Mouse (Mus musculus) heart, embryonic 16.5 days (tissue): Measurements from ENCODE around the gene G430095P16Rik. TPM values are rescaled to one million over a fixed set of nuclear protein-coding genes. Genes with fewer than 3 reads are reported as not detected.

Source experiments
- ATAC-seq: fragments of 200-750 bp; cut with Nextera tagmentation; replicated peaks from 2 replicates; pipeline ENCODE4 v1.8.0; 2017; ENCODE audit warnings: moderate number of reproducible peaks; ENCODE audit not compliant: insufficient read depth, low FRiP score; ENCODE audit errors: extremely low read depth
- H3K27ac ChIP-seq: fragments of 300-500 bp; sonication (generic); 2 replicates; pipeline ENCODE4 v1.5.1; 2014; ENCODE audit warnings: mild to moderate bottlenecking, low read length, control low read depth, moderate library complexity
- H3K27me3 ChIP-seq: fragments of 300-500 bp; sonication (generic); 2 replicates; pipeline ENCODE4 v1.6.1; 2014; ENCODE audit warnings: low read length, mixed read lengths; ENCODE audit not compliant: control insufficient read depth, insufficient read depth
- H3K36me3 ChIP-seq: fragments of 300-500 bp; sonication (generic); 2 replicates; pipeline ENCODE4 v1.6.1; 2014; ENCODE audit not compliant: control insufficient read depth, insufficient read depth
- H3K4me1 ChIP-seq: fragments of 300-500 bp; sonication (generic); 2 replicates; pipeline ENCODE4 v1.6.1; 2014; ENCODE audit warnings: low read length, mixed read lengths; ENCODE audit not compliant: control insufficient read depth, insufficient read depth
- H3K4me2 ChIP-seq: fragments of 300-500 bp; sonication (generic); 2 replicates; pipeline ENCODE4 v1.6.1; 2014; ENCODE audit warnings: low read depth, mild to moderate bottlenecking, control low read depth, low read length
- H3K4me3 ChIP-seq: fragments of 300-500 bp; sonication (generic); 2 replicates; pipeline ENCODE4 v1.5.1; 2014; ENCODE audit warnings: mild to moderate bottlenecking, control low read depth, low read length
- H3K9ac ChIP-seq: fragments of 300-500 bp; sonication (generic); 2 replicates; pipeline ENCODE4 v1.6.1; 2014; ENCODE audit warnings: low read length, control low read depth
- H3K9me3 ChIP-seq: fragments of 300-500 bp; sonication (generic); replicated peaks from 2 replicates; pipeline ENCODE4 v1.6.1; 2016; ENCODE audit warnings: low read length; ENCODE audit not compliant: control insufficient read depth
- WGBS: fragments of 180-500 bp; shearing (Covaris S2); extraction: QIAGEN DNeasy Blood & Tissue Kit; methylation state at CpG from one replicate; pipeline ENCODE4 v1.1.7; 2014; 5-methylcytosine and 5-hydroxymethylcytosine counted together
- polyA plus RNA-seq: library from polyadenylated mRNA; unstranded; fragments of >200 nt; fragmentation: Nextera tagmentation; extraction: Ambion mirVana; gene quantifications from 2 replicates; pipeline ENCODE4 v1.2.1, GENCODE M21; 2015

G430095P16Rik gene
- polyA plus RNA-seq, 1 experiment from 2014 or later = 3.1 TPM

GRCm38 (mm10) chr8:84733959-84734358, 11.2 kb downstream of the G430095P16Rik start:
- no peak for ATAC-seq
- Histone ChIP-seq H3K27ac (no peak overlapping the region), H3K4me1 (peaks cover 83% of the 10 kb centered on the region), H3K4me2 (no peak overlapping the region), H3K4me3 (no peak overlapping the region), H3K9ac (no peak overlapping the region), H3K36me3 (no peaks in the 10 kb centered on the region), H3K9me3 (no peaks in the 10 kb centered on the region), H3K27me3 (no peaks in the 10 kb centered on the region)
- WGBS = 84% methylated on average over 6 of the region's 6 CpGs

DNA sequence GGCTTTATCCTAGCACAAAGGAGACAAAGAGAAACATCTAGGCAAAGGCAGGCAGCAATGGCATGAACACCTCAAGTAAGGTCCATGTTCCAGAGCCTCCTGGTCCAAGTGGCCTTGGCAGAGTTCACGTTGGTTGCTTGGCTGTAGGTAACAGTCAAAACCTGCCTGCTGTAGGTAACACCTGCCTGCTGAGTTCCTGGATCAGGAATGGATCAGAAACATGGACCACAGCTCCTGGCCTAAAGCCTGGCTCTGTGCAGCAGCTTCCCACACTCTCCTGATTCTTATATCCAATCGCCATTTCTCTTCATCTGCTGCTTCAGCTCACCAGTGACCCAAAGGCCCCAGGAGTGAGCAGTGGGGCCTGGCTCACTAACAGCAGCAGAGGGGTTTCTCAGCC, 11.9 kb downstream of the G430095P16Rik start:
- H3K9me3 ChIP-seq = no peaks in the 10 kb centered on the region
- H3K27ac ChIP-seq = no peak overlapping the region
- WGBS = 87% methylated on average over 2 of the region's 2 CpGs
- peaks cover 85% of the 10 kb centered on the region for H3K4me1 ChIP-seq
- no peaks in the 10 kb centered on the region for H3K27me3 ChIP-seq
- H3K9ac ChIP-seq = no peak overlapping the region
- H3K4me2 ChIP-seq = no peak overlapping the region
- no peak overlapping the region for H3K4me3 ChIP-seq
- no peaks in the 10 kb centered on the region for H3K36me3 ChIP-seq
- no peak for ATAC-seq

DNA sequence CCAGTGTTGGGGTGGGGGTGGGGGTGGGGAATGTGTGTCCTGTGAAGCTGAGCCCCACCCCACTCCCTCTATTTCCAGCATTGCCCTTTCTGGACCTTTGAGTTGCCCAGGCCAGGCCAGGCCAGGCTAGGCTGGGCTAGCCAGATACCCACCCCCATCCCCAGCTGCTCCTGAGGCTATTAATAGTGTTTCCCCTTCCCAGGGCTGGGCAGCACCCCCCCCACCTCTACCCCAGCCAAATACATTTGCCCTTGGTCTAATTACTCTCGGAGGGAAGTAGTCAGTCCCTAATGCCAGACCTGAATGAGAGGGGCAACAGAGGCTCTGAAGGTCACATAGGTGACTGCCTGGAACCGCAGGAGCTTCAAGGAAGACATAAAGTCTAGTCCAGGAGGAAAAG, 12.8 kb downstream of the G430095P16Rik start:
- Histone ChIP-seq H3K4me2 (no peak overlapping the region), H3K9ac (peak overlapping the region; percentile 67), H3K27ac (peak overlapping the region; percentile 67), H3K9me3 (no peaks in the 10 kb centered on the region), H3K4me1 (peaks cover 81% of the 10 kb centered on the region), H3K4me3 (no peak overlapping the region), H3K36me3 (no peaks in the 10 kb centered on the region), H3K27me3 (no peaks in the 10 kb centered on the region)
- ATAC-seq = peak; percentile 57; the same call in 1 of the 2 replicates
- WGBS = 51% methylated on average over 2 of the region's 2 CpGs

GRCm38 (mm10) chr8:84736521-84736920, 13.7 kb downstream of the G430095P16Rik start:
- no peaks in the 10 kb centered on the region for H3K9me3 ChIP-seq
- no peaks in the 10 kb centered on the region for H3K36me3 ChIP-seq
- H3K27ac ChIP-seq = no peak overlapping the region
- peaks cover 76% of the 10 kb centered on the region for H3K4me1 ChIP-seq
- WGBS = 87% methylated on average over 4 of the region's 4 CpGs
- ATAC-seq = no peak
- no peaks in the 10 kb centered on the region for H3K27me3 ChIP-seq
- H3K4me3 ChIP-seq = no peak overlapping the region
- no peak overlapping the region; the same call in 1 of the 2 replicates for H3K9ac ChIP-seq
- H3K4me2 ChIP-seq = no peak overlapping the region

GRCm38 (mm10) chr8:84737608-84738007, 14.8 kb downstream of the G430095P16Rik start:
- Histone ChIP-seq H3K27ac (no peak overlapping the region), H3K4me1 (peaks cover 75% of the 10 kb centered on the region), H3K9ac (peak overlapping the region; percentile 51), H3K4me3 (0 out of 2 replicates have a peak overlapping the region, but pooled peaks have one; percentile 30), H3K4me2 (peak overlapping the region; percentile 57), H3K36me3 (no peaks in the 10 kb centered on the region), H3K27me3 (no peaks in the 10 kb centered on the region), H3K9me3 (no peaks in the 10 kb centered on the region)
- 5% methylated on average over 16 of the region's 16 CpGs for WGBS
- peak; percentile 47; the same call in 1 of the 2 replicates for ATAC-seq

DNA sequence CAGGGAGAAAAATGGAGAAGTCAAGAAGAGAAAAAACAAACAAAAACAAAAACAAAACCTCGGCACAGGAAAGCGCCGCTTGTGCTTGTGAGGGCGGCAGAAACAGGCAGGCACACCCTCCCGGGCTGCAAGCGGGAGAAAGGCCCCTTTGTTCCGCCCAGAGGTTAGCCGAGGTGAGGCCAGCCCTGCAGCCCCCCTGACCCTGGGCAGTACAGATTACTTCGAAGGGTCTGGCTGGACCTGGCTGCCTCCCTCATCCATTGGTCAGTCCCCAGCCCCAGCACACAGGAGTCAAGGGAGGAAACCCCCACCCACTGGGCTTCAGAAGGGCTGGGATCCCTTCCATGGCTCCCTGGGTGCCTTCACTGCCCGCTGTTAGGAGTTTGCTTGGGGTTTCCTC, 15.5 kb downstream of the G430095P16Rik start:
- H3K36me3 ChIP-seq = no peaks in the 10 kb centered on the region
- H3K9ac ChIP-seq = peak overlapping the region; percentile 36; the same call in 1 of the 2 replicates
- peak overlapping the region; percentile 61; the same call in 1 of the 2 replicates for H3K27ac ChIP-seq
- no peaks in the 10 kb centered on the region for H3K27me3 ChIP-seq
- H3K4me1 ChIP-seq = peaks cover 75% of the 10 kb centered on the region
- no peaks in the 10 kb centered on the region for H3K9me3 ChIP-seq
- ATAC-seq = no peak
- 45% methylated on average over 10 of the region's 10 CpGs for WGBS
- H3K4me3 ChIP-seq = no peak overlapping the region
- no peak overlapping the region for H3K4me2 ChIP-seq

DNA sequence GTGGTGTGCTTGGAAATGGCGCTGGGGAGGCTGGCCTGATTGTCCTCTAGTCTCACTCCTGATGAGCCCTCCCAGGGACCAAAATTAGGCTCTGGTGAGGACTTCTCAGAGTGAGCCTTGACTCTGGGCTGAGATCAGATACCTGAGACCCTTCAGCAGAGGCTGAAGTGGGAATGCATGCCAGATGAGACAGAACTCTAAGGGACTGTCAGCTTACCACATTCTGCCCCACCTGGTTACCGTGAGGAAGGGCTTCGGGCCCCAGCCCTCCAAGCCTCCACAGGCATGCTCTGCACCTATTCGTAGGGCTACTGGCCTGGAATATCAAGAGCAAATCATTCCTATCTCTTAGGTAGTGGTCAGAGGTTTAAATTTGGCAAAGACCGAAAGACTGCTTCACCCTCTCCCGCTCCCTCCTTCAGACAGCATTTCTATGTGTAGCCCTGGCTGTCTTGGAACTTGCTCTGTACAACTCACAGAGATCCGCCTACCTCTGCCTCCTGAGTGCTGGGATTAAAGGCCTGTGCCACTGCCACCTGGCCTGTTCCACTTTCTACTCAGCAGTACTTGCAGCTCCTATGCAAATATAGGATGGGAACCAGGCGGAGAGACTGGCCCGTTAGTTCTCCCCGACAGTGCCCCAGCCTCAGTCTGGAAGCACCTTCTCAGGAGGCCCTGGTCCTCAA, 16.1 kb downstream of the G430095P16Rik start:
- Histone ChIP-seq H3K27me3 (no peaks in the 10 kb centered on the region), H3K27ac (peak overlapping the region; percentile 61), H3K4me3 (no peak overlapping the region), H3K4me1 (peaks cover 76% of the 10 kb centered on the region), H3K9ac (peak overlapping the region; percentile 36; the same call in 1 of the 2 replicates), H3K4me2 (no peak overlapping the region), H3K36me3 (no peaks in the 10 kb centered on the region), H3K9me3 (no peaks in the 10 kb centered on the region)
- no peak for ATAC-seq
- 74% methylated on average over 10 of the region's 10 CpGs for WGBS

DNA sequence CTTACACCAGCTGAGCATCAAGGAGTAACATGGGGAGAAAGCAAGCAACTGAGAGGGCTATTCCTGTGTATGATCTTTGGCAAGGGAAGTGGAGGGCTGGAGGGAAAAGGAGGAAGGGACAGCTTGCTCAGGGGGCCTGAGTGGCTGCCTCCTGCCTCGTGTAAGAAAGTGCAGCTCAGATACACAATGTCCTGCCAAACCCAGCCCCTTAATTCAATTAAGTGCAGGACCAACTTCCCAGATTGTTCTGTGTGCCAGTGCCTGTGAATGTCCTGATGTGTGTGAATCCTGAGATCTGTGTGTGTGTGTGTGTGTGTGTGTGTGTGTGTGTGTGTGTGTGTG, 16.6 kb downstream of the G430095P16Rik start:
- Histone ChIP-seq H3K4me1 (peaks cover 78% of the 10 kb centered on the region), H3K4me2 (no peak overlapping the region), H3K27me3 (no peaks in the 10 kb centered on the region), H3K27ac (peak overlapping the region; percentile 61), H3K9ac (no peak overlapping the region), H3K9me3 (no peaks in the 10 kb centered on the region), H3K36me3 (no peaks in the 10 kb centered on the region), H3K4me3 (no peak overlapping the region)
- no peak for ATAC-seq
- WGBS = 11% methylated on average over 1 of the region's 1 CpGs

DNA sequence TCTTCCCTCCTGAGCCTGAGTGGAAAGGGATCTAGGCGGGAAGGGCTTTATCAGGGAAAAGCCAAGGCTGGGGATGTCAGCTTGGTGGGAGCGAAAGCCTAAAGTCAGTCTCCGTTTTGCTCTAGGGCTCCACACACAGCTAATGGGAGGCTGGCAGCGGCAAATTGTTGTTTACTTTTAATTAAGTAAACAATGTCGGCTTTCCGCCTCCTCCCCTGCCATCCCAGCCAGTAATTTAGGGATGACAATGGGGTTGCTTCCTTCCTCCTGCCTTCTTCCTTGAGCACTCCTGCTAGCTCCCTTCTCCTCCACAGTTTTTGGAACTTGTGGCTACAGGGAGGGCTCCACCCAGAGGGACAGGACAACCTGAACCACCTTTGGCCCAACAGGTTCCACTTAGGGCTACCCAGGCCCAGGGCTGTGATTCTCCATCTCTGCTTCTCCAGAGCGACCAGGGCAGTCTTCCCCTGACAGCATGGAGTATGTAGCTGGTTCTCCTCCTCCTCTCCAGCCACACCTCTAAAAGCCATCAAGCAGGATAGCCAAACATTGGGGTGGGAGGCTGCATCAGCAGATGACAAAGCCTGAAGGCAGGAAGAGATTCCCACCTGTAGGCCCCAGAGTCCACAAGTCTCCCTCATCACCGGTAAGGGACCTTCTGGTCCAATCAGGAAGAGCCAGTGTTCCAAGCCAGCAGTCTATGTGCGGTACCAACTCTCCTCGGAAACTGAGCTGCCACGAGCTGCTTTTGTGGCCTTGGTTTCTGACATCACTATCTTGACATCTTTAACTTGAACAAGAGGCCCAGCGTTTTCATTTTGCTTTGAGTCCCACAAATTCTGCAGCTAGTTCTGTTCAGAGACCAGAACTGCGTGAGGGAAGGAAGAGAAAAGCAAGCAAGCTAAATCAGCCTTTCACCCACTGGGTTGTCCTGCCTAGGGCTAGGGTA, 18.4 kb downstream of the G430095P16Rik start:
- Histone ChIP-seq H3K36me3 (no peaks in the 10 kb centered on the region), H3K27ac (no peak overlapping the region; the same call in 1 of the 2 replicates), H3K4me2 (no peak overlapping the region), H3K4me1 (peaks cover 82% of the 10 kb centered on the region), H3K9ac (no peak overlapping the region), H3K4me3 (no peak overlapping the region), H3K9me3 (no peaks in the 10 kb centered on the region), H3K27me3 (no peaks in the 10 kb centered on the region)
- WGBS = 66% methylated on average over 13 of the region's 13 CpGs
- ATAC-seq = no peak
